Mouse (Mus musculus) heart, adult 2 months (tissue): ENCODE measurements at regions not wholly inside any gene's neighbourhood (a gene's known extent, or its start where the extent isn't known, plus 50 kb on each side); places are given as distances from the start of the nearest gene placed in this dataset.

Experiments used
- CTCF ChIP-seq: fragments of 200-600 bp; IDR thresholded peaks from 2 replicates; pipeline ENCODE4 v1.8.1; 2022; ENCODE audit warnings: antibody characterized with exemption, mild to moderate bottlenecking, moderate library complexity
- POLR2A ChIP-seq: fragments of 200-500 bp; IDR thresholded peaks from 2 replicates; pipeline ENCODE4 v1.6.1; 2011; ENCODE audit warnings: mild to moderate bottlenecking, low read depth, low read length, control low read depth; ENCODE audit not compliant: insufficient read depth

DNA sequence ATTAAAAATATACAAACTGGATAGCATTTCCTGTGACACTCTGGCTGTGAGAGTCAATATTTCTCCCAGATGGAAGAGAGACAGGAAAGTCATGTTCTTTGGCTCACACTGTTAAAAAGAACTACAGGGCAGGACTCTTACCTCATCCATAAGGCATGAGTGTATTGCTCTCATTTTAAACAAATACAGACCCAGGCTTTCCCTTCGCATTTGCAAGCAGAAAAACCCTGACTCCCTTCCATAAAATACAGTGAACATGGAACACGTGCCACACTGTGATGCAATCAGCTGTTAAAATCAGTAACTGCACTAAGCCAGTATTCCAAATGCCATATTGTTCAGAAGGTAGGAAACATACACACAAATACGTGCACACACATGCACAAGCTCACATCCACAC, 323.1 kb downstream of the Agtpbp1 start:
- TF ChIP-seq POLR2A, result no peak
- no peak for TF ChIP-seq CTCF
